Mouse (Mus musculus) left cerebral cortex, postnatal 14 days (tissue): ENCODE measurements at regions not wholly inside any gene's neighbourhood (a gene's known extent, or its start where the extent isn't known, plus 50 kb on each side); places are given as distances from the start of the nearest gene placed in this dataset.

Experiments
- DNase-seq, 2 experiments: peaks; one replicate each; pipeline ENCODE4 v3.0.0; 2021 to 2022; ENCODE audit warnings: low spot score in 2 of 2, mixed read lengths in 1 of 2
- intact Hi-C: fragments of 180-260 bp; cut with DNase I; formaldehyde crosslinking; loops from one replicate; pipeline ENCODE4 v1.15.1; 2025

- intact Hi-C loops: no loop called here
- DNase-seq: no peak
These were observed 619.1 kb upstream of the Manea start for GRCm38 (mm10) chr4:26965831-26966230.

GRCm38 (mm10) chr4:26964850-26965249, 618.2 kb upstream of the Manea start:
- DNase-seq: no peak
- intact Hi-C loops: no loop called here

- intact Hi-C loops: no loop called here
- no peak for DNase-seq
These were observed 597.9 kb upstream of the Manea start for GRCm38 (mm10) chr4:26944617-26945016.

GRCm38 (mm10) chr4:26933988-26934798, 587.5 kb upstream of the Manea start:
- intact Hi-C loops: loop anchor here (10.0 kb wide), 1 partner anchor 1881 kb away; the partner anchor contains the start of gene Epha7
- DNase-seq: peak; percentile 74 to 88

GRCm38 (mm10) chr4:26929879-26930481, 583.3 kb upstream of the Manea start:
- peak in 1 of 2 experiments; percentile 57 for DNase-seq
- intact Hi-C loops: loop anchor here (10.0 kb wide), 1 partner anchor 1885 kb away; the partner anchor contains the start of gene Epha7

GRCm38 (mm10) chr4:26926060-26926459, 579.4 kb upstream of the Manea start:
- intact Hi-C loops: no loop called here
- no peak for DNase-seq

GRCm38 (mm10) chr4:26888514-26888913, 541.8 kb upstream of the Manea start:
- no peak for DNase-seq
- intact Hi-C loops: no loop called here

GRCm38 (mm10) chr4:26879022-26879421, 532.3 kb upstream of the Manea start:
- intact Hi-C loops: no loop called here

GRCm38 (mm10) chr4:26841761-26842160, 495.1 kb upstream of the Manea start:
- no peak for DNase-seq
- intact Hi-C loops: no loop called here

More at GRCm38 (mm10) chr4:26879022-26879421, 532.3 kb upstream of the Manea start:
- DNase-seq: no peak

- no peak for DNase-seq
- intact Hi-C loops: no loop called here
These were observed 454.1 kb upstream of the Manea start for GRCm38 (mm10) chr4:26800831-26801230.

GRCm38 (mm10) chr4:26793181-26793824, 446.6 kb upstream of the Manea start:
- intact Hi-C loops: no loop called here

GRCm38 (mm10) chr4:26767896-26768295, 421.2 kb upstream of the Manea start:
- intact Hi-C loops: no loop called here
- no peak for DNase-seq

More at GRCm38 (mm10) chr4:26793181-26793824, 446.6 kb upstream of the Manea start:
- peak in 1 of 2 experiments; percentile 7 for DNase-seq

GRCm38 (mm10) chr4:26766235-26767228, 419.8 kb upstream of the Manea start:
- intact Hi-C loops: no loop called here
- no peak for DNase-seq

GRCm38 (mm10) chr4:26740815-26741214, 394.1 kb upstream of the Manea start:
- DNase-seq: no peak
- intact Hi-C loops: no loop called here

- intact Hi-C loops: no loop called here
- DNase-seq: no peak
These were observed 389.7 kb upstream of the Manea start for GRCm38 (mm10) chr4:26736381-26736780.

GRCm38 (mm10) chr4:26714437-26714836, 367.7 kb upstream of the Manea start:
- no peak for DNase-seq
- intact Hi-C loops: no loop called here

GRCm38 (mm10) chr4:26709964-26710363, 363.3 kb upstream of the Manea start:
- peak; percentile 34 to 58 for DNase-seq
- intact Hi-C loops: no loop called here

GRCm38 (mm10) chr4:26695964-26696363, 349.3 kb upstream of the Manea start:
- DNase-seq: no peak
- intact Hi-C loops: no loop called here
